Mouse (Mus musculus) gastrocnemius, adult 18-20 months (tissue): ENCODE results near the gene Gm38394. TPM values are rescaled to one million over a fixed set of nuclear protein-coding genes. Genes with fewer than 3 reads are reported as not detected.
"Not testable (repeated sequence)": the region's sequence is repeated elsewhere in the genome, so short reads cannot be mapped to it uniquely, and the experiment has no call there.

ENCODE experiments used
- DNase-seq: peaks from one replicate; pipeline ENCODE4 v3.0.0; 2021; ENCODE audit warnings: low spot score
- long read RNA-seq, 2 experiments: library from polyadenylated mRNA; stranded (forward); transcript quantifications; one replicate each; pipeline ENCODE4 v2.0.0; 2021
- total RNA-seq, 2 experiments: library from RNA; stranded (reverse); gene quantifications; 2 replicates each; pipeline ENCODE4 v1.2.3; 2021

Gene Gm38394
- 10 to 100 TPM; 25.6 to 26.2 TPM for total RNA-seq
- long read RNA-seq, experiment 1, partial matches to known transcripts, result 8 of 8 reads
- long read RNA-seq, experiment 1, other reads (novel, unspliced or antisense), result 0 of 8 reads
- long read RNA-seq, experiment 2, partial matches to known transcripts, result 13 of 13 reads
- long read RNA-seq, experiment 2, other reads (novel, unspliced or antisense), result 0 of 13 reads

- DNase-seq, result peak; percentile 95
Observed at GRCm38 (mm10) chr1:133661203-133661933, at the start of gene Gm38394. Gene Gm38394, minus strand, starts transcription at chr1:133661318.

- DNase-seq, result no peak
Observed at GRCm38 (mm10) chr1:133710895-133711294, 49.8 kb upstream of the Gm38394 start.

DNA sequence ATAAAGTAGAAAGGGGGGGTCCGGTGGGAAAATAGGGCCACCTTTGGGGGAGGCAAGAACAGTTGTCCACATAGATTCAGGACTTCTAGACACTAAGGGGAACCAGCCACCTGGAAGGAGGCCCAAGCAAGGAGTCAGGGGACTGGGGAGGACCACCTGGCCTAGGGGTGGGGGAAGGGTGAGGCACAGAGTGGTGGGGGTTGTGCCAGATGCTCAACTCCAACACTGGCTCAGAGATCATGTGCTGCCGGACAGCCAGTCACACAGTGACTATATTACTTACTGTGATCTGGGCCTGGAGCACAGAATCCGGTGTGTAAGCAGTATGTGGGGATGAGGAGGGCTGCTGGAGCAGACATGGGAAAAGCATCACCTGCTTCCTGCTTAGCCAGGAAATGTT is 48.2 kb upstream of the Gm38394 start:
- no peak for DNase-seq

DNA sequence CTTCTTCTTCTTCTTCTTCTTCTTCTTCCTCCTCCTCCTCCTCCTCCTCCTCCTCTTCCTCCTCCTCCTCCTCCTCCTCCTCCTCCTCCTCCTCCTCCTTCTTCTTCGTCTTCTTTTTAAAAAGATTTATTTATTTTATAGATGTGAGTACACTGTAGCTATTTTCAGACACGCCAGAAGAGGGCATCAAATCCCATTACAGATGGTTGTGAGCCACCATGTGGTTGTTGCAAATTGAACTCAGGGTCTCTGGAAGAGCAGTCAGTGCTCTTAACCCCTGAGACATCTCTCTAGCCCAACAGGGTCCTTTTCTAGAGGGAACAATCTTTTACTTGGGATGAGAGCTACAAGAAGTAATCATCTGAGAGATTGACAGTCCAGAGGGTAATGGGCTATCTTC is 40.7 kb upstream of the Gm38394 start:
- DNase-seq, result not testable (repeated sequence)

DNA sequence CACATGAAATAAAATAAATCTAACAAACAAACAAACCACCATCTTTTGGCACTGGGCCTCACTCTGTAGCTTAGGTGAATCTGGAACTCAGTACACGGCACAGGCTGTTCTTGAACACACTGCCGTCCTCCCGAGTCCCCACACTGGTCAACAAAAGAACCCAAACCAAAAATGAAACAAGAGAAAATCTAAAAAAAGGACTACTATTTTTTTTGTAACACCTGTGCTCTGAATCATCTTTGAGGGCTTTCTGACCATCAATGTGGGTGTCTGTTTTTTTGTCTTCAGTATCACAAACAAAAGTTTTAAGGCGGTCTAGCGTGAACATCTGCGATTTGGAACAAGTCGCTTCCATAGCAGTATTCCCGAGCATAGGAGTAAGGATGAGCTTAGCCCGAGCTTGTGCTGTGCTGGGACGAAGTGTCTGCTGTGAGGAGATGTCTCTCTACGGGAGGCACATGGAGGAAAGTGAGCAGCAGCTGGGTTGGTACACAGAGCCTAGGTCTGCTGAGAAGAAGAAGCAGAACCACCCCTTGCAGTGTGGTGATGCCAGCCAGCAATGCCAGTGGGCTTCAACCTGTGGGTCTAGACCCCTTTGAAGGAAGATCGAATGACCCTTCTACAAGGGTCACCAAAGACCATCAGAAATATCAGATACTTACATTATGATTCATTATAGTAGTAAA is 37.0 kb upstream of the Gm38394 start:
- DNase-seq, result no peak

DNA sequence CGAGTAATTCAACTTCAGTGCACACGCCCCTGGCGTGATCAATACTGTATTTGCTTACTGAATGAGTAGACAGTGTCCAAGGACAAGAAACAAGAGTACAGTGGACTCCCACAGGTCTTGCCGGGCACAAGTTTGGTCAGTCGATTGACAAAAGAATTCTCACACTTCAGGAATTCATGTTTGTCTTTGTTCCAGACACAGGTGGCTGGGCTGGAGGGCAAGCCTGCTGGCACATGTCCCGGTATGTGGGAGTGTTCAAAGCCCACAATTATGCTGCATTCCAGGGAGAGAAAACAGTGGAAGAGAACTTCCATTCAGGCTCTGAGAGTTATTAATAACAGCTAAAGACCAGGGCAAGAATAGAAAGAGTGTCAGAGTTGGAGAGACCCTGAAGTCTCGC is 34.8 kb upstream of the Gm38394 start:
- no peak for DNase-seq

DNA sequence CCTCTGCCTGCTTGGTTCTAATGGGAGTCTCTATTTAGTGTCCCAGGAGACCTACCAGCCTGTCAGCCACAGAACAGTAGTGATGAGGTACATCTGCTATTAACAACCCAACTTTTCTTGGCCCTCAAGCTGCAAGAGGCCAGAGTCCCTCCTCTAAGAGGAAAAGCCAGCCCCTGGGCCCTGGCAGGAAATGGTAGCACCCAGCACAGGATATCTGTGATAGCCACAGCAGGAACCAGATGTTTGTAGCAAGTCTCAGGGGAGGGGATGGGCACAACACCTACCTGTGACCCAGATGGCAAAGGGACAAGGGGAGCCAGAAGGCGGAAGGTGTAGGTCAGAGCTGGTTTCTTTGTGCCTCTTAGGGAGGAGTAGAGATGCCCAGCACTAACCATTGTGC is 33.8 kb upstream of the Gm38394 start:
- DNase-seq, result no peak

DNA sequence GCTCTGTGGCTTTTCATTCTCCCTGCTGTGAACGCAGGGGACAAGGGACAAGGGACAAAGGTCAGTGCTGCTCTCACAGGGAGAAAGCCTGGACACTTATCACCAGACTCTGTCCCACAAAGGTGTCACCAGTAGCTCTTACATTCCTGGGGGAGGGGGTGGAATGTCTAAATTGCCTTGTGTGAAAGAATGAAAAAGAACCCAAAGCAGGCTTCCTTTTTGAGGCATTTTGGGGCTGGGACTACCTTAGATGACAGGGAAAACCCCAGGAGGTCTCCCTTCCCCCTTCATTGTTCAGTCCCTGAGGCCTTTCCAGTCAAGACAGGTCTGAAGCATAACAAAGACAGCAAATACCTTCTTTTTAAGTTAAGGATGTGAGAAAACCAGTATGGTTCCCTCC is 33.2 kb upstream of the Gm38394 start:
- no peak for DNase-seq

- DNase-seq, result no peak
Observed at GRCm38 (mm10) chr1:133693536-133694114, 32.5 kb upstream of the Gm38394 start.

- no peak for DNase-seq
Observed at GRCm38 (mm10) chr1:133692195-133692594, 31.1 kb upstream of the Gm38394 start.

DNA sequence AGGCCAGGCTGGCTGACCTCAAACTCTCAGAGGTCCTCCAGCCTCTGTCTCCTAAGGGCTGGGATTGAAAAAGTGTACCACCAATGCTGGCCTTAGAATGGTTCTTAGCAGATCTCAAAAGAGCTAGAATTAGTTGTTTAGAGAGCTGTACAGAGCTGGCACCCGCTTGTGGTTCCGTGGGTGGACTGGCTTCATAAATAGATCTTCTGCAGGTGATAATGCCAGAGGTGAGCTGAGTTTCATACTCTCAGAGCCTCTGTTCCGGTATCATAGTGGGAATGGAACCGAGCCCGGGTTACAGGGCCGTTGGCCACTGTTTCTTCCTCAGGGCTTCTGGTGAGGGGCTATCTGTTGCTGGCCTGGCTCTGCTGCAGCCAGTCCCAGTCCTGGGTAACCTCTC is 29.9 kb upstream of the Gm38394 start:
- DNase-seq, result no peak

- no peak for DNase-seq
Observed at GRCm38 (mm10) chr1:133689897-133690296, 28.8 kb upstream of the Gm38394 start, which contains the start of gene Lax1. Gene Lax1, minus strand, starts transcription at chr1:133690108.

DNA sequence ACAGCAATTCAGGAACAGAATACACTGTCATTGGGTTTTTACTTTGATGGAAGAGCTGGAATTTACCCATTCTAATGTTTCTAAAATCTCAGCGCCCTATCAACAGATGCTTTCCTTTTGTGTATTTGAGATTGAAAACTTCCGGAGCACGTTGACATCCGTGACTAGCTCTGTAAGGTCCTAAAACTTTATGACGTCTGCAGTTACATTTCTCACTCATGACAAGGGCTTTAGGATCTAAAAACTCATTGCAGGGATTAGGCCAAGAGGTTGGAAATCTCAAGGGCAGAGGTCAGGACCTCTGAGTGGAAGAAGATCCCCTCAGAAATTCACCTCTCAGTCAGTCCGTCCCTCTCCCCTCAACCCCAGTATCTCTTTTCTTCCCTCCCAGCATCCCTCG is 27.2 kb upstream of the Gm38394 start:
- no peak for DNase-seq

DNA sequence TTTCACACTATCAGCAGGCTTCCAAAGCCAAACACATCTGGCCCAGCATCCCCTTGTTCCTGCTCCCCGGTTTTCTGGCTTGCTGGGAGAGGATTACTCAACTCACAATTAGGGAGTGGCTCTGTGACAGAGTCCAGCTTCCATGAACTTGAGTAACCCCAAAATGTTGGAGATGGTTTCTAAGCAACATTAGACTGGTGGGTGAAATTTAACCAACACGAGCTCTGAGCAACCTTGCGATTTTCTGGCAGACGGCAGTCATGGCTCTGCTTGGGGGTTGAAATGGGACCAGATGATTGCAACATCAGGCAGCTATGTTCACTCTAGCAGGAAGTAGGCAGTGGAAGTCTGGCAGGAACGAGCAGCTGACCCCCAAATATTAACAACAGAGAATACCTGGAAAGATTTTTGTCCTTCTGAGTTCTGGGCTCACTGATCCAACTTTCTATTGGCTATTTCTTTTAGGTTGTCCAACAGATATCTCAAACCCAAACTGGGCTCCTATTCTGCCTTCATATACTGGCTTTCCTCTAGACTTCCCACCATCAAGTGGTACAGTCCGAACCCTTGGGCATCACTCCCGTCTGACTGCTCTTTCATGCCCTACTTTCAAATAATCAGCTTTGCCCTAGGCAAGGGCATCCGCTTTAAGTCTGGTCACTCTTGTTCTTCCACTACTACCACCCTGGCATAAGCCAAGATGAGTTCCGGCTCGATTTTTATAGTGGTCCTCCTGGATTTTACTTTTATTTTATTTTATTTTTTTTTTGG is 24.8 kb upstream of the Gm38394 start:
- DNase-seq, result peak; percentile 89

DNA sequence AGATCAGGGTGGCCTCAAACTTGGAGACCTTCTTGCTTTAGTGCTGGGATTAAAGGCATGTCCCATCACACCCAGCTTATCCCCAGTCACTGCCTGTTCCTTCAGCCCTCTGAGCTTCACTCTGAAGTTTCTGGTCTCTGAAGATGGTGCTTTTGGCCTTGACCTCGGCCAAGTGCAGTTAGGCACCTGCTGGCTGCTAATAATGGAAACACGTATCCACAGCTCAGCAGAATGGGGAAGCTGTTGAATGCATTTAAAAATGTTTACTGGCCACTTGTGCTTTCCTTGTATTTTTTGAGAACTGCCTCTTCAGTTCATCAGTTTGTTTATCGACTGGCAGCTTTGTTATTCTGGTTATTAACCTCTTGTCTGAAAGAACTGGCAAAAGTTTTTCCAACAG is 10.7 kb upstream of the Gm38394 start:
- DNase-seq, result peak; percentile 33

DNA sequence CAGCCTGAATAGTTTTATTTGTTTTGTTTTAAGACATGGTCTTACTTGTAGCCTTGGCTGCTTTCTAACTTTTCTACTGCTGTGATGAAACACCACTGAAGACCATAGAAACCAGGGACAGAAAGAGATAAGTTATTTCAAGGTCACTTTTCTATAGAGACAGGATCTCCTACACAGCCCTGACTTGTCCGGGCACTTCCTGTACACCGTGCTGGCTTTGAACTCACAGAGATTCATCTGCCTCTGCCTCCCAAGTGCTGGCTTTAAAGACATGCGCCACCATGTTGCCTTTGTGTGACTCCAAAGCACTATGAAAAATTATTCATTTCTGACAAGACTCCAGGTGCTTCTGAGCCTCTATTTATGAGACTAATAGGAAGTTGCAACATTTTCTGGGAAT is 10.1 kb upstream of the Gm38394 start:
- DNase-seq, result no peak

DNA sequence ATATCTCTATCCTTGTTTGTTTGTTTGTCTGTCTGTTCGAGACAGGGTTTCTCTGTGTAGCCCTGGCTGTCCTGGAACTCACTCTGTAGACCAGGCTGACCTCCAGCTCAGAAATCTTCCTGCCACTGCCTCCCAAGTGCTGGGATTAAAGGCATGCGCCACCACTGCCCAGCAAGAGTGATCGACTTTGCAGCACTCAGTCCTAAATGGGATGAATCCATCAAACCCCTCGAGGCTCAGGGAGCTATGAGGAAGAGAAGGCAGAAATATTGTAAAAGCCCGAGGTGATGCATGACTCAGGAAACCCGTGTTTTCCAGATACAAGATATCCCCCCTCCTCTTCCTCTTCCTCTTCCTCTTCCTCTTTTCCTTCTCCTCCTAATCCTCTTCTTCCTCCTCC is 9.7 kb upstream of the Gm38394 start:
- DNase-seq, result no peak

GRCm38 (mm10) chr1:133670190-133670589 is 9.1 kb upstream of the Gm38394 start:
- DNase-seq, result no peak

- no peak for DNase-seq
Observed at GRCm38 (mm10) chr1:133668618-133669017, 7.5 kb upstream of the Gm38394 start.

GRCm38 (mm10) chr1:133667721-133668120 is 6.6 kb upstream of the Gm38394 start:
- no peak for DNase-seq

DNA sequence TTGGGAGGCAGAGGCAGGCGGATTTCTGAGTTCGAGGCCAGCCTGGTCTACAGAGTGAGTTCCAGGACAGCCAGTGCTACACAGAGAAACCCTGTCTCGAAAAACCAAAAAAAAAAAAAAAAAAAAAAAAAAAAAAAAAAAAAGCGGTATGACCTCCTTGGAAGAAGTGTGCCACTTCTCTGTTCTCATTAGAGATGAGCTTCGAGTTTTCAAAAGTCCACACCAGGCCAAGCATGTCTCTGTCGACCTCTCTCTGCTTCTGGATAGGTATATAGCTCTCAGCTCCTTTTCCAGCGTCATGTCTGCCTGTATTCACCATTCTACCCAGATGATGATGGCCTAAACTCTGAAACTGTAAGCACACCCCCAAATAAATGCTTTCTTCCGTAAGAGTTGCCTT is 4.6 kb upstream of the Gm38394 start:
- not testable (repeated sequence) for DNase-seq
